Mouse (Mus musculus) midbrain, postnatal 0 days (tissue): ENCODE results near the gene B9d2. TPM values are rescaled to one million over a fixed set of nuclear protein-coding genes. Genes with fewer than 3 reads are reported as not detected.

Source experiments
- ATAC-seq: fragments of 200-750 bp; cut with Nextera tagmentation; 2 replicates; pipeline ENCODE4 v1.8.0; 2017; ENCODE audit warnings: moderate number of reproducible peaks, mild to moderate bottlenecking, moderate TSS enrichment, moderate library complexity; ENCODE audit not compliant: low FRiP score
- DNase-seq: peaks from one replicate; pipeline ENCODE4 v3.0.0-alpha.2; 2015; ENCODE audit warnings: low spot score
- H3K27ac ChIP-seq: fragments of 300-500 bp; sonication (generic); 2 replicates; pipeline ENCODE4 v1.5.1; 2014; ENCODE audit warnings: low read depth, mild to moderate bottlenecking, low read length, mixed read lengths
- H3K27me3 ChIP-seq: fragments of 300-500 bp; sonication (generic); 2 replicates; pipeline ENCODE4 v1.6.1; 2014; ENCODE audit warnings: low read length, control low read depth, mixed read lengths; ENCODE audit not compliant: insufficient read depth
- H3K36me3 ChIP-seq: fragments of 300-500 bp; sonication (generic); 2 replicates; pipeline ENCODE4 v1.6.1; 2014; ENCODE audit warnings: low read length, control low read depth, mixed read lengths; ENCODE audit not compliant: insufficient read depth
- H3K4me1 ChIP-seq: fragments of 300-500 bp; sonication (generic); 2 replicates; pipeline ENCODE4 v1.6.1; 2014; ENCODE audit warnings: mild to moderate bottlenecking, control low read depth, antibody characterized with exemption, low read length, mixed read lengths; ENCODE audit not compliant: insufficient read depth
- H3K4me2 ChIP-seq: fragments of 300-500 bp; sonication (generic); 2 replicates; pipeline ENCODE4 v1.6.1; 2014; ENCODE audit warnings: low read depth, mild to moderate bottlenecking, low read length, mixed read lengths; ENCODE audit not compliant: poor library complexity, severe bottlenecking
- H3K4me3 ChIP-seq: fragments of 300-500 bp; sonication (generic); 2 replicates; pipeline ENCODE4 v1.5.1; 2014; ENCODE audit warnings: low read depth, mild to moderate bottlenecking, low read length, moderate library complexity
- H3K9ac ChIP-seq: fragments of 300-500 bp; sonication (generic); replicated peaks from 2 replicates; pipeline ENCODE4 v1.6.1; 2014; ENCODE audit warnings: mild to moderate bottlenecking, low read length, moderate library complexity, mixed read lengths; ENCODE audit not compliant: poor library complexity, severe bottlenecking
- H3K9me3 ChIP-seq: fragments of 300-500 bp; sonication (generic); 2 replicates; pipeline ENCODE4 v1.6.1; 2016; ENCODE audit warnings: low read length, control low read depth
- CTCF ChIP-seq: IDR thresholded peaks from 2 replicates; pipeline ENCODE4 v1.5.1; 2016; ENCODE audit warnings: antibody characterized with exemption, mild to moderate bottlenecking
- WGBS: fragments of 180-500 bp; shearing (Covaris S2); extraction: QIAGEN DNeasy Blood & Tissue Kit; methylation state at CpG from one replicate; pipeline ENCODE4 v1.1.7; 2014; 5-methylcytosine and 5-hydroxymethylcytosine counted together
- polyA plus RNA-seq: library from polyadenylated mRNA; unstranded; fragments of >200 nt; fragmentation: Nextera tagmentation; extraction: Ambion mirVana; gene quantifications from 2 replicates; pipeline ENCODE4 v1.2.1, GENCODE M21; 2015
- total RNA-seq: library from RNA; depleted of rRNA; stranded (reverse); fragments of >200 nt; gene quantifications from 2 replicates; pipeline ENCODE4 v1.2.3, GENCODE M21; 2014

The B9d2 gene
- total and polyA plus RNA-seq, 2 experiments from 2014 or later = 32.1 to 58.2 TPM

DNA sequence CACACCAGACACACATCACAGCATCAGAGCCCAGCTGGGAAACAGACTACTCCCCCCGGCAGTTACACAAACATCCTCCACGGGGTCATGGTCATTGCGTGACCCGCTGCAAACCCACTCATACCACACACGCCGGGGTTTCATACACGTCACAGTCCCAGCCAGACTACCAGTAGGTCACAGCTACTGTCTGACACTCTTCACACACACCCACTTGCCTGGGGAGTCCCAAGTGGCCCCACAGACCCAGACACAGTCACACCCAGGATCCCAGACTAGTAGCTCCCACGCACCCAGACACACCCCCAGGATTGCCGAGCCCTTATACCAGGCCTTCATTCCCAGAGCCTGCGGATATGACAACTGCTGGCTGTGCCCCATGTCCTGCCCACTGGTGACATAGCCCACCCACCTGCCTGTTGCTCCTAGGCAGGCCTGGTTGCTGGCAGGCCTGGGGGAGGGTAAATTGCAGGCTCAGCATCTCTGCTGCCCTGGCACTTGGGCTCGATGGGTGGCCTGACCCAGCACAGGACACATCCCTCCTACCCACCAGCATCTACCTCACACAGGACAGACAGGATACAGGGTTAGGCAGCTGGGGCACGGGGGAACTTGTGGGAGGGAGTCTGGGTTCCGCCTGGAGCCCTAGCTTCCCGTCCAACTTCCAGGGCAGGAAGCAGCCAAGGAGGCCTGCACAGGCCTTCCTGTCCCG is 27.2 kb downstream of the B9d2 start:
- no peak for DNase-seq
- no peak for TF ChIP-seq CTCF
- Histone ChIP-seq H3K36me3 (peaks cover 5% of the 10 kb centered on the region), H3K4me2 (no peak overlapping the region), H3K27me3 (no peaks in the 10 kb centered on the region), H3K9ac (no peak overlapping the region), H3K4me3 (no peak overlapping the region), H3K4me1 (peaks cover 8% of the 10 kb centered on the region; the same call in 1 of the 2 replicates), H3K27ac (no peak overlapping the region), H3K9me3 (no peaks in the 10 kb centered on the region)
- ATAC-seq = no peak
- 73% methylated on average over 15 of the region's 15 CpGs for WGBS

- H3K4me2 ChIP-seq = no peak overlapping the region
- no peak overlapping the region for H3K4me3 ChIP-seq
- H3K9me3 ChIP-seq = no peaks in the 10 kb centered on the region
- no peak overlapping the region for H3K27ac ChIP-seq
- H3K4me1 ChIP-seq = peaks cover 8% of the 10 kb centered on the region; the same call in 1 of the 2 replicates
- no peaks in the 10 kb centered on the region for H3K27me3 ChIP-seq
- H3K36me3 ChIP-seq = peaks cover 27% of the 10 kb centered on the region
- WGBS = 13% methylated on average over 12 of the region's 12 CpGs
- DNase-seq (no peak), ATAC-seq (0 out of 2 replicates have a peak, but pooled peaks have one; percentile 8)
- H3K9ac ChIP-seq = peak overlapping the region; percentile 24; the same call in 1 of the 2 replicates
- TF ChIP-seq CTCF = no peak
Measured at GRCm38 (mm10) chr7:25709961-25710360, 29.4 kb downstream of the B9d2 start.

DNA sequence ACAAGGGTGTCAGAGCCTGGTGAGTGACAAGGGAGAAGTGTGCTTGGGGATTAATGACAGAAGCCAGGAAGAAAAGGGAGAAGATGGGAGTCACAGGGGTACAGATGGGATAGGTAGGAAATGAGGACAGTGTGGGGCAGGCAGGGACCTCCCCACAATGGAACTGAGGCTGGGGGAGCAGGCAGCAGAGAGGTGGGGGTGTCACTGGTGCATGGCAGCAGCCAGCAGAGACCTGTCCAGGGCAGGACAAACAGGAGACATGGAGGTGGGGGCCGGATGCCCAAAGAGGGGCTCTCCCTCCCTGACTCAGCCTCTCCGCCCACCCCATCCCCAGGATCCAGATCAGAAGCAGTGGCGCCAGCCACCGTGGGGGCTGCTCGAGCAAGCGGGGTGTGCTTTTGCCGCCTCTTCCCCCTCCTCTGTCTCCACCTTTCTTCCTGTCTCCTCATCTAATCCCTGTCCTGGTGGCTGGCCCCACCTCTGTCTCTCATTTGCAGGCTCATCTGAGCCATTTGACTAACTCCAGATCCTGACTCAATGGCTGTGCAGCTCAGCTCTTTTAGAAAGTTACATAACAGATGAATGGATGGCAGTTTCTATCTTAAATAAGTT is 30.0 kb downstream of the B9d2 start:
- Histone ChIP-seq H3K9ac (peak overlapping the region; percentile 24; the same call in 1 of the 2 replicates), H3K4me2 (peak overlapping the region; percentile 2; the same call in 1 of the 2 replicates), H3K4me3 (no peak overlapping the region), H3K9me3 (no peaks in the 10 kb centered on the region), H3K27ac (no peak overlapping the region), H3K27me3 (no peaks in the 10 kb centered on the region), H3K4me1 (peaks cover 8% of the 10 kb centered on the region; the same call in 1 of the 2 replicates), H3K36me3 (peaks cover 33% of the 10 kb centered on the region)
- DNase-seq (no peak), ATAC-seq (no peak)
- WGBS = 0% methylated on average over 2 of the region's 7 CpGs
- TF ChIP-seq CTCF = no peak

GRCm38 (mm10) chr7:25711165-25711564 is 30.6 kb downstream of the B9d2 start:
- no peak overlapping the region for H3K9ac ChIP-seq
- no peak overlapping the region for H3K4me3 ChIP-seq
- H3K27me3 ChIP-seq = no peaks in the 10 kb centered on the region
- H3K27ac ChIP-seq = no peak overlapping the region
- ATAC-seq = no peak
- no peaks in the 10 kb centered on the region for H3K9me3 ChIP-seq
- no peak for DNase-seq
- 67% methylated on average over 5 of the region's 5 CpGs for WGBS
- no peak for TF ChIP-seq CTCF
- H3K4me2 ChIP-seq = no peak overlapping the region
- peaks cover 8% of the 10 kb centered on the region; the same call in 1 of the 2 replicates for H3K4me1 ChIP-seq
- H3K36me3 ChIP-seq = peaks cover 39% of the 10 kb centered on the region

- no peak for DNase-seq
- Histone ChIP-seq H3K27me3 (no peaks in the 10 kb centered on the region), H3K27ac (no peak overlapping the region), H3K9ac (no peak overlapping the region), H3K4me2 (no peak overlapping the region), H3K4me3 (no peak overlapping the region), H3K36me3 (peaks cover 40% of the 10 kb centered on the region), H3K9me3 (no peaks in the 10 kb centered on the region), H3K4me1 (peaks cover 8% of the 10 kb centered on the region; the same call in 1 of the 2 replicates)
- 42% methylated on average over 7 of the region's 7 CpGs for WGBS
- TF ChIP-seq CTCF = no peak
- no peak for ATAC-seq
Measured at GRCm38 (mm10) chr7:25711731-25712197, 31.2 kb downstream of the B9d2 start.

- Histone ChIP-seq H3K4me1 (peaks cover 11% of the 10 kb centered on the region; the same call in 1 of the 2 replicates), H3K4me3 (no peak overlapping the region), H3K36me3 (peaks cover 42% of the 10 kb centered on the region), H3K9me3 (no peaks in the 10 kb centered on the region), H3K9ac (no peak overlapping the region), H3K27me3 (no peaks in the 10 kb centered on the region), H3K27ac (no peak overlapping the region), H3K4me2 (no peak overlapping the region)
- TF ChIP-seq CTCF = no peak
- ATAC-seq (no peak), DNase-seq (no peak)
- 90% methylated on average over 9 of the region's 9 CpGs for WGBS
Measured at GRCm38 (mm10) chr7:25712801-25713200, 32.2 kb downstream of the B9d2 start.
